Mouse (Mus musculus) spleen, postnatal 36 days (tissue): Measurements from ENCODE around the gene Pmf1.

ENCODE experiments used
- DNase-seq, 2 experiments: peaks; one replicate each; pipeline ENCODE4 v3.0.0; 2022; ENCODE audit warnings: low spot score in 2 of 2, mixed read lengths in 1 of 2

Gene Pmf1

DNA sequence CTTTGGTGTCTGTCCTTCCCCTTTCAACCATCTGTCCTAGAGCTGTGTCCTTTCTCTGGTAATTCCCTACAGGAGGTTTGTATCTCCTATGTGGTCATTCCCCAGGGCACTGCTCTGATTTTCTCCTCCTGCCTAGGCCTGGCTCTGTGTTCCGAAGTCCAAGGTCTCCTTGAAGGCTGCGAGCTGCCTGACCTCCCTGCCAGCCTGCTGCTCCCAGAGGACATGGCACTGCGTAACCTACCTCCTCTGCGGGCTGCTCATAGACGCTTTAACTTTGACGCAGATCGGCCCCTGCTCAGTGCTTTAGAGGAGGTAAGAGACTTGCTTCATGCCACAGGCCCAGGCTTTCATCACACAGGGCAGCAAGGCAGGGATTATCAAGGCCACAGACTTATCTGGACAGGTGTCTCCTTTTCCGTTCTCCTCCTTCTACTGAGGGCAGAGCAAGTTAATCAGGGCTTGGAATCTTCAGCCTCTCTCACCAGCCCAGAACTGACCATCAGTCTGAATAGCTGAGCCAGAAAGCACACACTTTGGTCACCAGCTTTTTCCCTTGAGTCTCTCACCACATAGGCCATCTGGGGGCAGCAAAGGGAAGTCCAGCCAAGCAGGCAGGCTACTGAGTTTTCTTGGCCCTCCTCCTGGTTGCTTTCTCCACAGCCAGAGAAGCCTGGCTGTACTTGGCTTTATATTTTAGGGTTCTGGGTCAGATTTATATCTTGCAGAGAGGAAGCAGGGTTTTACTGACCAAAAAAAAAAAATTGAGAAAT is 55.5 kb downstream of the Pmf1 start:
- no peak for DNase-seq

DNA sequence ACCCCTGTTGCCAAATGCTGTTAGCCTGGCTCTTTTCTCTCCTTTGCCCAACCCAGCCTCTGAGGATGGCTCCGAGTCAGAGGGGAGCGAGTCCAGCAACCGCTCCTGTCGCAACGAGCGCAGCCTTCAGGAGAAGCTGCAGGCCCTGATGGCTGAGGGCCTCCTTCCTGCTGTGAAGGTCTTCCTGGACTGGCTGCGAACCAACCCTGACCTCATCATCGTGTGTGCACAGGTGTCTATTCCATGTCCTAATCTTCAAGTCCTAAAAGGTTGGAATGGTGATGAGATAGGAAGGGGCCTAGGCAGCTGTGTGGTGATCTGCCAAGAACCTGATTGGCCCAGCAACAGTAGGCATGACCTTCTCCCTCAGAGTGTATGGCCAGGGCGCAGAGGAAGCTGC is 57.2 kb downstream of the Pmf1 start:
- DNase-seq, result no peak

DNA sequence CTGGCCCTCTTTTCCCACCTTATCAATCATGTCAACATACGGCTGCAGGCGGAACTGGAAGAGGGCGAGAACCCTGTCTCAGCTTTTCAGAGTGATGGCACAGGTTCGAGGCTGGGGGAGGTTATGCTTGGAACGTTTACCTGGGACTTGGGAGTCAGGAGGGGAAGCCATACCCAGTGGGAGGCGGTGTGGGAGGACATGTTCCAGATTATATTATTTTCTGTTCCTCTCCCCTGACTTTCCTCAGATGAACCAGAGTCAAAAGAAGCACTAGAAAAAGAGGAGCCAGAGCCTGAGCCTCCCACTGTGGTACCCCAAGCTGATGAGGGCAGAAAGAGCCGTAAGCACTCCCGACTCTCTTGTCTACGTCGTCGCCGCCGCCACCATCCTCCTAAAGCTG is 59.4 kb downstream of the Pmf1 start:
- DNase-seq, result no peak
